Mouse (Mus musculus): Measurements from ENCODE around the gene 9830107B12Rik. TPM values are rescaled to one million over a fixed set of nuclear protein-coding genes. Genes with fewer than 3 reads are reported as not detected.

Gene 9830107B12Rik
- 0.19 and 0.68 TPM in 2 replicates for polyA plus RNA-seq (2012; rRNA removed; ENCODE audit: low replicate concordance)

GRCm38 (mm10) chr17:48146120-48146519 lies at the start of gene 9830107B12Rik:
Gene 9830107B12Rik (minus strand): TSS chr17:48146268.

GRCm38 (mm10) chr17:48167103-48167502 lies 21.0 kb upstream of the 9830107B12Rik start, which contains the start of gene A530064D06Rik:
Gene A530064D06Rik (minus strand): TSS chr17:48167275.

GRCm38 (mm10) chr17:48089019-48089418 lies 57.0 kb downstream of the 9830107B12Rik start, which contains the start of gene 1700067P10Rik:
Gene 1700067P10Rik (plus strand): TSS chr17:48089319.

Other genes starting within 250 kb of the 9830107B12Rik start
- 90.2 and 129 TPM in 2 replicates for gene Foxp4, start 221.6 kb downstream of the 9830107B12Rik start, polyA plus RNA-seq (2012; rRNA removed; ENCODE audit: low replicate concordance)
- gene 1700122O11Rik, start 108.0 kb downstream of the 9830107B12Rik start, polyA plus RNA-seq (2012; rRNA removed; ENCODE audit: low replicate concordance): not detected in 2 replicates
- gene 1700067P10Rik, start 56.9 kb downstream of the 9830107B12Rik start, polyA plus RNA-seq (2012; rRNA removed; ENCODE audit: low replicate concordance): not detected in 2 replicates
- 1.1 TPM in 1 of 2 replicates, not detected in the other for gene A530064D06Rik, start 21.0 kb upstream of the 9830107B12Rik start, polyA plus RNA-seq (2012; rRNA removed; ENCODE audit: low replicate concordance)
- gene Trem1, start 86.5 kb upstream of the 9830107B12Rik start, polyA plus RNA-seq (2012; rRNA removed; ENCODE audit: low replicate concordance): 0.06 TPM in 1 of 2 replicates, not detected in the other
- not detected in 2 replicates for gene Trem3, start 101.5 kb upstream of the 9830107B12Rik start, polyA plus RNA-seq (2012; rRNA removed; ENCODE audit: low replicate concordance)
- 1.5 TPM in 2 replicates for gene Treml4, start 118.0 kb upstream of the 9830107B12Rik start, polyA plus RNA-seq (2012; rRNA removed; ENCODE audit: low replicate concordance)
- 0.55 and 0.87 TPM in 2 replicates for gene Treml2, start 153.2 kb upstream of the 9830107B12Rik start, polyA plus RNA-seq (2012; rRNA removed; ENCODE audit: low replicate concordance)
- gene B430306N03Rik, start 169.9 kb upstream of the 9830107B12Rik start, polyA plus RNA-seq (2012; rRNA removed; ENCODE audit: low replicate concordance): 0.51 and 0.64 TPM in 2 replicates
- 0.36 and 0.89 TPM in 2 replicates for gene Trem2, start 200.1 kb upstream of the 9830107B12Rik start, polyA plus RNA-seq (2012; rRNA removed; ENCODE audit: low replicate concordance)
- gene Treml1, start 213.6 kb upstream of the 9830107B12Rik start, polyA plus RNA-seq (2012; rRNA removed; ENCODE audit: low replicate concordance): not detected in 2 replicates